Mouse (Mus musculus) liver, adult 2 months (tissue): ENCODE data around the gene Olfr706. TPM values are rescaled to one million over a fixed set of nuclear protein-coding genes. Genes with fewer than 3 reads are reported as not detected.
"Not testable (repeated sequence)": the region's sequence is repeated elsewhere in the genome, so short reads cannot be mapped to it uniquely, and the experiment has no call there.

Experiments
- DNase-seq: peaks from one replicate; pipeline ENCODE4 v3.0.0-alpha.2; 2011; ENCODE audit warnings: low read depth, low spot score; ENCODE audit errors: extremely low read depth
- H3K27ac ChIP-seq: fragments of 200-500 bp; replicated peaks from 2 replicates; pipeline ENCODE4 v1.5.1; 2012; ENCODE audit warnings: low read depth, mild to moderate bottlenecking, control low read depth, inconsistent platforms, low read length; ENCODE audit not compliant: insufficient read depth
- H3K27me3 ChIP-seq: fragments of 200-500 bp; 2 replicates; pipeline ENCODE4 v1.6.1; 2012; ENCODE audit warnings: mild to moderate bottlenecking, moderate library complexity, low read length, inconsistent platforms; ENCODE audit not compliant: control insufficient read depth, insufficient read depth
- H3K36me3 ChIP-seq: fragments of 200-500 bp; 2 replicates; pipeline ENCODE4 v1.6.1; 2012; ENCODE audit warnings: low read length, inconsistent platforms; ENCODE audit not compliant: control insufficient read depth, insufficient read depth
- H3K4me1 ChIP-seq: fragments of 200-500 bp; 2 replicates; pipeline ENCODE4 v1.6.1; 2011; ENCODE audit warnings: low read length; ENCODE audit not compliant: control insufficient read depth, insufficient read depth
- H3K4me3 ChIP-seq: fragments of 200-500 bp; 2 replicates; pipeline ENCODE4 v1.5.1; 2011; ENCODE audit warnings: low read depth, mild to moderate bottlenecking, control low read depth, low read length, moderate library complexity; ENCODE audit not compliant: insufficient read depth
- H3K79me2 ChIP-seq: fragments of 200-500 bp; 2 replicates; pipeline ENCODE4 v1.6.1; 2012; ENCODE audit warnings: inconsistent platforms, mild to moderate bottlenecking, low read length, moderate library complexity; ENCODE audit not compliant: control insufficient read depth, insufficient read depth
- H3K9ac ChIP-seq: fragments of 200-500 bp; 2 replicates; pipeline ENCODE4 v1.6.1; 2012; ENCODE audit warnings: low read depth, mild to moderate bottlenecking, control low read depth, inconsistent platforms, low read length
- CTCF ChIP-seq: fragments of 200-500 bp; IDR thresholded peaks from 2 replicates; pipeline ENCODE4 v1.5.1; 2011; ENCODE audit warnings: low read depth, low read length, control low read depth
- POLR2A ChIP-seq: fragments of 200-500 bp; IDR thresholded peaks from 2 replicates; pipeline ENCODE4 v1.6.1; 2011; ENCODE audit warnings: low read length, control low read depth; ENCODE audit not compliant: insufficient read depth; ENCODE audit errors: extremely low read depth
- WGBS: fragments of 180-500 bp; shearing (Covaris S2); methylation state at CpG from one replicate; pipeline ENCODE4 v1.1.7; 2018; 5-methylcytosine and 5-hydroxymethylcytosine counted together
- polyA plus RNA-seq: library from polyadenylated mRNA; depleted of rRNA; stranded (reverse); fragments of >200 nt; gene quantifications from 2 replicates; pipeline ENCODE4 v1.2.3, GENCODE M21; 2012; rRNA removed
- total RNA-seq: library from RNA; depleted of rRNA; stranded (reverse); fragments of >200 nt; gene quantifications from 2 replicates; pipeline ENCODE4 v1.2.3, GENCODE M21; 2014; rRNA removed

The Olfr706 gene
- total RNA-seq (not detected in 2 replicates), polyA plus RNA-seq (not detected in 2 replicates)

GRCm38 (mm10) chr7:106888062-106888461, at the start of gene Olfr706:
TSS of gene Olfr706 (minus strand) at chr7:106888162.
- no peak within 1 kb of the TSS for H3K4me3 ChIP-seq
- WGBS = 56% methylated on average over 2 of the region's 2 CpGs
- no peaks in the 10 kb centered on the region for H3K4me1 ChIP-seq
- no peak within 1 kb of the TSS for H3K27ac ChIP-seq
- no peaks in the 10 kb centered on the region for H3K36me3 ChIP-seq
- H3K79me2 ChIP-seq = no peaks in the 10 kb centered on the region
- no peak within 1 kb of the TSS for H3K9ac ChIP-seq
- H3K27me3 ChIP-seq = no peaks in the 10 kb centered on the region
- TF ChIP-seq CTCF = no peak
- DNase-seq = no peak

- no peaks in the 10 kb centered on the region for H3K4me1 ChIP-seq
- no peak for DNase-seq
- H3K9ac ChIP-seq = no peak within 1 kb of the TSS
- no peaks in the 10 kb centered on the region for H3K79me2 ChIP-seq
- H3K27ac ChIP-seq = no peak within 1 kb of the TSS
- no peaks in the 10 kb centered on the region for H3K36me3 ChIP-seq
- H3K27me3 ChIP-seq = no peaks in the 10 kb centered on the region
- H3K4me3 ChIP-seq = no peak within 1 kb of the TSS
- TF ChIP-seq CTCF = no peak
- no peak for TF ChIP-seq POLR2A
Observed at GRCm38 (mm10) chr7:106932119-106932518, 44.2 kb upstream of the Olfr706 start, which contains the start of gene Olfr709-ps1. TSS of gene Olfr709-ps1 (minus strand) at chr7:106932219.

GRCm38 (mm10) chr7:106920961-106921360, 33.0 kb upstream of the Olfr706 start:
- not testable (repeated sequence) for H3K9ac ChIP-seq, H3K27me3 ChIP-seq, H3K4me3 ChIP-seq, H3K4me1 ChIP-seq, H3K27ac ChIP-seq, H3K36me3 ChIP-seq, DNase-seq, H3K79me2 ChIP-seq
- WGBS = 88% methylated on average over 7 of the region's 7 CpGs

GRCm38 (mm10) chr7:106907676-106908075, 19.7 kb upstream of the Olfr706 start, which contains the start of gene Olfr1532-ps1:
TSS of gene Olfr1532-ps1 (plus strand) at chr7:106908001.
- TF ChIP-seq POLR2A = no peak
- no peak for TF ChIP-seq CTCF
- no peaks in the 10 kb centered on the region for H3K4me1 ChIP-seq
- DNase-seq = no peak
- H3K27ac ChIP-seq = no peak within 1 kb of the TSS
- no peak within 1 kb of the TSS for H3K9ac ChIP-seq
- 45% methylated on average over 2 of the region's 2 CpGs for WGBS
- no peak within 1 kb of the TSS for H3K4me3 ChIP-seq
- H3K79me2 ChIP-seq = no peaks in the 10 kb centered on the region
- no peaks in the 10 kb centered on the region for H3K27me3 ChIP-seq
- H3K36me3 ChIP-seq = no peaks in the 10 kb centered on the region

- not testable (repeated sequence) for H3K27me3 ChIP-seq, DNase-seq, H3K79me2 ChIP-seq, H3K36me3 ChIP-seq, H3K4me3 ChIP-seq, H3K4me1 ChIP-seq, H3K9ac ChIP-seq, H3K27ac ChIP-seq
- 85% methylated on average over 3 of the region's 3 CpGs for WGBS
Observed at GRCm38 (mm10) chr7:106901141-106901540, 13.2 kb upstream of the Olfr706 start, which contains the start of gene Olfr707. TSS of gene Olfr707 (minus strand) at chr7:106901241.

GRCm38 (mm10) chr7:106876791-106877190, 11.2 kb downstream of the Olfr706 start, which contains the start of gene Olfr705:
TSS of gene Olfr705 (minus strand) at chr7:106876891.
- TF ChIP-seq CTCF = no peak
- no peak for TF ChIP-seq POLR2A
- Histone ChIP-seq H3K27me3 (no peaks in the 10 kb centered on the region), H3K4me3 (no peak within 1 kb of the TSS), H3K36me3 (no peaks in the 10 kb centered on the region), H3K79me2 (no peaks in the 10 kb centered on the region), H3K27ac (no peak within 1 kb of the TSS), H3K9ac (no peak within 1 kb of the TSS), H3K4me1 (no peaks in the 10 kb centered on the region)
- DNase-seq = no peak
- 78% methylated on average over 3 of the region's 3 CpGs for WGBS
